Mouse (Mus musculus) G1E (cell line): ENCODE measurements at regions not wholly inside any gene's neighbourhood (a gene's known extent, or its start where the extent isn't known, plus 50 kb on each side); places are given as distances from the start of the nearest gene placed in this dataset.

ENCODE experiments used
- CTCF ChIP-seq: IDR thresholded peaks from 2 replicates; pipeline ENCODE4 v1.5.1; 2012; ENCODE audit warnings: low read depth, low read length, inconsistent platforms, mixed read lengths
- GATA2 ChIP-seq: IDR thresholded peaks from 2 replicates; pipeline ENCODE4 v1.6.1; 2012; ENCODE audit warnings: low read depth, low read length, inconsistent platforms, borderline replicate concordance
- POLR2AphosphoS5 ChIP-seq: IDR thresholded peaks from 2 replicates; pipeline ENCODE4 v1.6.1; 2012; ENCODE audit warnings: low read depth, low read length, inconsistent platforms; ENCODE audit not compliant: insufficient replicate concordance

DNA sequence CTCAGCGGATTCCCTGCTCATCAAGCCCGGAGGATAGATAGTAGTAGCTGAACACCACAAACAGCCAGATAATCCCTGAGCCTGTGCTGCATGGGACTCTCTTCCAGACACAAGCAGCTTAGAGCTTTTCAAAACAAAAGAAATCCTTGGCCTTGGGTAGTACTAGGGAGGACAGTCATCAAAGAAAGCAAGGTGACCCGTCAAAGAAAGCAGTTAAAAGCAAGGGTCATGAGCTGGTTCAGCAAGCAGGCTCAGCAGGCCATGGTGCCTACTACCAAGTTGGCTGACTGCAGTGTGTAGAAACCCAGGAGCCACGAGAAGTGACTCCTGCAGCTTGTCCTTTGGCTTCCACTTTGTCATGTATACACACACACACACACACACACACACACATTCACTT lies 477.1 kb upstream of the Mgmt start:
- TF ChIP-seq CTCF (no peak), GATA2 (no peak), POLR2AphosphoS5 (no peak)
